Mouse (Mus musculus) heart, adult 2 months (tissue): Measurements from ENCODE around the gene Sorbs2. TPM values are rescaled to one million over a fixed set of nuclear protein-coding genes. Genes with fewer than 3 reads are reported as not detected.
A peak's percentile ranks its signal among the peaks of the same experiment; 100 is the strongest.

ENCODE experiments used
- DNase-seq, 2 experiments: peaks; one replicate each; pipeline ENCODE4 v3.0.0; 2021
- H3K27ac ChIP-seq: fragments of 200-600 bp; 2 replicates; pipeline ENCODE4 v1.8.1; 2022
- H3K27me3 ChIP-seq: fragments of 200-500 bp; 2 replicates; pipeline ENCODE4 v1.6.1; 2012; ENCODE audit warnings: mild to moderate bottlenecking, low read length, inconsistent platforms, mixed read lengths; ENCODE audit not compliant: control insufficient read depth, insufficient read depth
- H3K36me3 ChIP-seq: fragments of 200-500 bp; 2 replicates; pipeline ENCODE4 v1.6.1; 2012; ENCODE audit warnings: low read length, inconsistent platforms; ENCODE audit not compliant: control insufficient read depth, insufficient read depth
- H3K4me1 ChIP-seq: fragments of 200-500 bp; 2 replicates; pipeline ENCODE4 v1.6.1; 2011; ENCODE audit warnings: low read length; ENCODE audit not compliant: control insufficient read depth, insufficient read depth
- H3K4me3 ChIP-seq: fragments of 200-600 bp; 2 replicates; pipeline ENCODE4 v1.8.1; 2022
- H3K79me2 ChIP-seq: fragments of 200-500 bp; replicated peaks from 2 replicates; pipeline ENCODE4 v1.6.1; 2012; ENCODE audit warnings: mild to moderate bottlenecking, inconsistent platforms, low read length, moderate library complexity, mixed read lengths; ENCODE audit not compliant: control insufficient read depth, insufficient read depth
- H3K9ac ChIP-seq: fragments of 200-500 bp; 2 replicates; pipeline ENCODE4 v1.6.1; 2012; ENCODE audit warnings: low read depth, mild to moderate bottlenecking, control low read depth, inconsistent platforms, low read length, mixed read lengths
- CTCF ChIP-seq: fragments of 200-600 bp; IDR thresholded peaks from 2 replicates; pipeline ENCODE4 v1.8.1; 2022; ENCODE audit warnings: antibody characterized with exemption, mild to moderate bottlenecking, moderate library complexity
- EP300 ChIP-seq: fragments of 200-500 bp; IDR thresholded peaks from 2 replicates; pipeline ENCODE4 v1.6.1; 2011; ENCODE audit warnings: low read depth, low read length, control low read depth; ENCODE audit not compliant: insufficient read depth
- POLR2A ChIP-seq: fragments of 200-500 bp; IDR thresholded peaks from 2 replicates; pipeline ENCODE4 v1.6.1; 2011; ENCODE audit warnings: mild to moderate bottlenecking, low read depth, low read length, control low read depth; ENCODE audit not compliant: insufficient read depth
- WGBS: fragments of 180-500 bp; shearing (Covaris S2); methylation state at CpG from one replicate; pipeline ENCODE4 v1.1.7; 2018; 5-methylcytosine and 5-hydroxymethylcytosine counted together
- intact Hi-C: fragments of 180-260 bp; cut with DNase I; formaldehyde crosslinking; loops from one replicate; pipeline ENCODE4 v1.15.1; 2025
- polyA plus RNA-seq: library from polyadenylated mRNA; depleted of rRNA; stranded (reverse); fragments of >200 nt; gene quantifications from 2 replicates; pipeline ENCODE4 v1.2.3, GENCODE M21; 2012
- total RNA-seq, 2 experiments: library from RNA; stranded (reverse); gene quantifications; 2 replicates each; pipeline ENCODE4 v1.2.3; 2021

Gene Sorbs2
- total and polyA plus RNA-seq, 3 experiments = 233 to 581 (median 506) TPM

- Histone ChIP-seq H3K9ac (no peak overlapping the region), H3K36me3 (peaks cover 22% of the 10 kb centered on the region), H3K4me3 (no peak overlapping the region), H3K79me2 (no peaks in the 10 kb centered on the region), H3K27ac (no peak overlapping the region), H3K4me1 (peaks cover 4% of the 10 kb centered on the region; the same call in 1 of the 2 replicates), H3K27me3 (no peaks in the 10 kb centered on the region)
- WGBS = 76% methylated on average over 6 of the region's 6 CpGs
- DNase-seq = no peak
- TF ChIP-seq POLR2A (no peak), EP300 (no peak), CTCF (no peak)
- intact Hi-C loops = loop anchor here (5.0 kb wide), 1 partner anchor 50 kb away; no protein-coding TSS in a partner anchor
Observed at GRCm38 (mm10) chr8:45712610-45713009, 205.0 kb downstream of the Sorbs2 start.

GRCm38 (mm10) chr8:45714806-45715205, 207.2 kb downstream of the Sorbs2 start:
- no peaks in the 10 kb centered on the region for H3K79me2 ChIP-seq
- peaks cover 5% of the 10 kb centered on the region; the same call in 1 of the 2 replicates for H3K4me1 ChIP-seq
- H3K27ac ChIP-seq = no peak overlapping the region
- DNase-seq = no peak
- intact Hi-C loops = loop anchor here (5.0 kb wide), 1 partner anchor 53 kb away; no protein-coding TSS in a partner anchor
- no peak overlapping the region for H3K4me3 ChIP-seq
- H3K36me3 ChIP-seq = peaks cover 23% of the 10 kb centered on the region
- TF ChIP-seq CTCF = no peak
- TF ChIP-seq EP300 = no peak
- TF ChIP-seq POLR2A = no peak
- WGBS = 39% methylated on average over 3 of the region's 3 CpGs
- no peak overlapping the region for H3K9ac ChIP-seq
- H3K27me3 ChIP-seq = no peaks in the 10 kb centered on the region

- Histone ChIP-seq H3K4me1 (peaks cover 3% of the 10 kb centered on the region; the same call in 1 of the 2 replicates), H3K9ac (no peak overlapping the region), H3K27me3 (no peaks in the 10 kb centered on the region), H3K27ac (no peak overlapping the region), H3K4me3 (no peak overlapping the region), H3K79me2 (no peaks in the 10 kb centered on the region), H3K36me3 (peaks cover 18% of the 10 kb centered on the region)
- no peak for DNase-seq
- intact Hi-C loops = no loop called here
- WGBS = 70% methylated on average over 13 of the region's 13 CpGs
- TF ChIP-seq CTCF = no peak
- no peak for TF ChIP-seq EP300
- no peak for TF ChIP-seq POLR2A
Observed at GRCm38 (mm10) chr8:45715330-45716027, 207.9 kb downstream of the Sorbs2 start.

GRCm38 (mm10) chr8:45719776-45720175, 212.2 kb downstream of the Sorbs2 start:
- no peak overlapping the region for H3K4me3 ChIP-seq
- H3K27ac ChIP-seq = peak overlapping the region; percentile 34
- no peak for TF ChIP-seq CTCF
- TF ChIP-seq EP300 = peak; percentile 49; the same call in 1 of the 2 replicates
- peaks cover 3% of the 10 kb centered on the region; the same call in 1 of the 2 replicates for H3K4me1 ChIP-seq
- 16% methylated on average over 8 of the region's 8 CpGs for WGBS
- no peaks in the 10 kb centered on the region for H3K27me3 ChIP-seq
- DNase-seq = peak in 1 of 2 experiments; percentile 24
- H3K79me2 ChIP-seq = no peaks in the 10 kb centered on the region; the same call in 1 of the 2 replicates
- intact Hi-C loops = no loop called here
- H3K36me3 ChIP-seq = peaks cover 8% of the 10 kb centered on the region
- H3K9ac ChIP-seq = no peak overlapping the region

GRCm38 (mm10) chr8:45724204-45724603, 216.6 kb downstream of the Sorbs2 start:
- 68% methylated on average over 3 of the region's 3 CpGs for WGBS
- no peak overlapping the region for H3K27ac ChIP-seq

GRCm38 (mm10) chr8:45725321-45725720, 217.7 kb downstream of the Sorbs2 start:
- Histone ChIP-seq H3K9ac (no peak overlapping the region), H3K4me3 (no peak overlapping the region), H3K4me1 (peaks cover 3% of the 10 kb centered on the region), H3K36me3 (0 out of 2 replicates have a peak, but pooled peaks cover 2% of the 10 kb centered on the region), H3K27me3 (no peaks in the 10 kb centered on the region), H3K27ac (no peak overlapping the region), H3K79me2 (no peaks in the 10 kb centered on the region; the same call in 1 of the 2 replicates)
- TF ChIP-seq POLR2A (no peak), CTCF (no peak), EP300 (no peak)
- DNase-seq = no peak
- WGBS = 68% methylated on average over 5 of the region's 5 CpGs
- intact Hi-C loops = no loop called here

More at GRCm38 (mm10) chr8:45724204-45724603, 216.6 kb downstream of the Sorbs2 start:
- peaks cover 6% of the 10 kb centered on the region for H3K36me3 ChIP-seq
- H3K4me1 ChIP-seq = peaks cover 5% of the 10 kb centered on the region
- TF ChIP-seq EP300 (no peak), POLR2A (no peak), CTCF (no peak)
- H3K79me2 ChIP-seq = no peaks in the 10 kb centered on the region; the same call in 1 of the 2 replicates
- intact Hi-C loops = no loop called here
- no peak overlapping the region for H3K4me3 ChIP-seq
- no peak for DNase-seq
- H3K27me3 ChIP-seq = no peaks in the 10 kb centered on the region
- no peak overlapping the region for H3K9ac ChIP-seq
